Mouse (Mus musculus) midbrain, embryonic 14.5 days (tissue): ENCODE measurements around the gene Nmur1. TPM values are rescaled to one million over a fixed set of nuclear protein-coding genes. Genes with fewer than 3 reads are reported as not detected.

Source experiments
- ATAC-seq: fragments of 200-750 bp; cut with Nextera tagmentation; 2 replicates; pipeline ENCODE4 v1.8.0; 2017; ENCODE audit warnings: moderate number of reproducible peaks, moderate library complexity; ENCODE audit not compliant: low FRiP score, low TSS enrichment
- DNase-seq: peaks from one replicate; pipeline ENCODE4 v3.0.0-alpha.2; 2015
- H3K27ac ChIP-seq: fragments of 300-500 bp; sonication (generic); replicated peaks from 2 replicates; pipeline ENCODE4 v1.5.1; 2014; ENCODE audit warnings: mild to moderate bottlenecking, low read depth, low read length, moderate library complexity
- H3K27me3 ChIP-seq: fragments of 300-500 bp; sonication (generic); 2 replicates; pipeline ENCODE4 v1.6.1; 2014; ENCODE audit warnings: low read length, control low read depth, mixed read lengths; ENCODE audit not compliant: control insufficient read depth, insufficient read depth
- H3K36me3 ChIP-seq: fragments of 300-500 bp; sonication (generic); 2 replicates; pipeline ENCODE4 v1.6.1; 2014; ENCODE audit warnings: low read length, control low read depth; ENCODE audit not compliant: control insufficient read depth, insufficient read depth
- H3K4me1 ChIP-seq: fragments of 300-500 bp; sonication (generic); 2 replicates; pipeline ENCODE4 v1.6.1; 2014; ENCODE audit warnings: mild to moderate bottlenecking, antibody characterized with exemption, low read length, control low read depth; ENCODE audit not compliant: control insufficient read depth, insufficient read depth
- H3K4me2 ChIP-seq: fragments of 300-500 bp; sonication (generic); 2 replicates; pipeline ENCODE4 v1.6.1; 2014; ENCODE audit warnings: mild to moderate bottlenecking, low read length, moderate library complexity
- H3K4me3 ChIP-seq: fragments of 300-500 bp; sonication (generic); replicated peaks from 2 replicates; pipeline ENCODE4 v1.5.1; 2014; ENCODE audit warnings: low read depth, low read length
- H3K9ac ChIP-seq: fragments of 300-500 bp; sonication (generic); replicated peaks from 2 replicates; pipeline ENCODE4 v1.6.1; 2014; ENCODE audit warnings: mild to moderate bottlenecking, low read length, moderate library complexity
- H3K9me3 ChIP-seq: fragments of 300-500 bp; sonication (generic); 2 replicates; pipeline ENCODE4 v1.6.1; 2016; ENCODE audit warnings: low read length, control low read depth, mixed read lengths; ENCODE audit not compliant: control insufficient read depth
- WGBS: fragments of 180-500 bp; shearing (Covaris S2); extraction: QIAGEN DNeasy Blood & Tissue Kit; methylation state at CpG from one replicate; pipeline ENCODE4 v1.1.7; 2014; 5-methylcytosine and 5-hydroxymethylcytosine counted together
- polyA plus RNA-seq: library from polyadenylated mRNA; unstranded; fragments of >200 nt; fragmentation: Nextera tagmentation; extraction: Ambion mirVana; gene quantifications from 2 replicates; pipeline ENCODE4 v1.2.1, GENCODE M21; 2014

Nmur1 gene
- polyA plus RNA-seq, 1 experiment from 2014 or later, result not detected

DNA sequence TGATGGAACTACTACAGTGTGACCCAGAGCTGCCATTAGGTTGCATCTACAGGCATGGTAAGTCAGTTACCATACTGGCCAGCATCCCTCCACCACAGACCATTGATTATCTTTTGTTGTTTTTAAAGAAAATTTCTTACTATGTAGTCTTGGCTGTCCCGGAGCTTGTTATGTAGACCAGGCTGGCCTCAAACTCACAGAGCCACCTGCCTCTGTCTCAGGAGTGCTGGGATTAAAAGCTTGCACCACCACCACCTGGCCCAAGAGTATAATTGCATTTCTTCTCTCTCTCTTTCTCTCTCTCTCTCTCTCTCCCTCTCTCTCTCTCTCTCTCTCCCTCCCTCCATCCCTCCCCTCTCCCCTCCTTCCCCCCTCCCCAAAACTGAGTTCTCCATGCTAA lies 1.7 kb downstream of the Nmur1 start:
- Histone ChIP-seq H3K4me1 (0 out of 2 replicates have a peak, but pooled peaks cover 5% of the 10 kb centered on the region), H3K4me2 (no peak overlapping the region), H3K27ac (peak overlapping the region; percentile 72), H3K4me3 (no peak overlapping the region), H3K36me3 (no peaks in the 10 kb centered on the region), H3K27me3 (no peaks in the 10 kb centered on the region), H3K9me3 (no peaks in the 10 kb centered on the region), H3K9ac (no peak overlapping the region)
- ATAC-seq (0 out of 2 replicates have a peak, but pooled peaks have one; percentile 18), DNase-seq (no peak)
- 56% methylated on average over 1 of the region's 1 CpGs for WGBS

DNA sequence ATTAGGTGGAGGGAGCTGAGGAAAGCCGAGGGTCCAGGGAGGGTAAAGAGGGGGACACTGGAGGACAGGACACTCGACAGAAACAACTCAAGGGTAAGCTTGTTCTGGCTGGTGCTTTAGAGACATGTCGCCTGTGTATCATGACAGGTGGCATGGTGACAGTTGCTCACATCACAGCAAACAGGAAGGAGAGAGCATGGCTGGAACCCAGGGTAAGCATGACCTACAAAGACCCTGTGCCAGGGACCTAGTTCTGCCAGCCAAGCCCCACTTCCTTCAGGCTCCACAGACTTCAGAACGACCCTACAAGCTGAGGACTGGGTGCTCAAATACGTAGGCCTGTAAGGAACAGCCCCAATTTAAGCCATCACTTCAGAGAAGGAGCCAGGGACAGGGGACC lies 2.1 kb downstream of the Nmur1 start:
- no peak overlapping the region for H3K9ac ChIP-seq
- 76% methylated on average over 5 of the region's 5 CpGs for WGBS
- H3K27me3 ChIP-seq, result no peaks in the 10 kb centered on the region
- H3K4me1 ChIP-seq, result 0 out of 2 replicates have a peak, but pooled peaks cover 5% of the 10 kb centered on the region
- DNase-seq (no peak), ATAC-seq (no peak)
- H3K36me3 ChIP-seq, result no peaks in the 10 kb centered on the region
- H3K4me2 ChIP-seq, result no peak overlapping the region
- H3K27ac ChIP-seq, result peak overlapping the region; percentile 72
- H3K9me3 ChIP-seq, result no peaks in the 10 kb centered on the region
- H3K4me3 ChIP-seq, result no peak overlapping the region

DNA sequence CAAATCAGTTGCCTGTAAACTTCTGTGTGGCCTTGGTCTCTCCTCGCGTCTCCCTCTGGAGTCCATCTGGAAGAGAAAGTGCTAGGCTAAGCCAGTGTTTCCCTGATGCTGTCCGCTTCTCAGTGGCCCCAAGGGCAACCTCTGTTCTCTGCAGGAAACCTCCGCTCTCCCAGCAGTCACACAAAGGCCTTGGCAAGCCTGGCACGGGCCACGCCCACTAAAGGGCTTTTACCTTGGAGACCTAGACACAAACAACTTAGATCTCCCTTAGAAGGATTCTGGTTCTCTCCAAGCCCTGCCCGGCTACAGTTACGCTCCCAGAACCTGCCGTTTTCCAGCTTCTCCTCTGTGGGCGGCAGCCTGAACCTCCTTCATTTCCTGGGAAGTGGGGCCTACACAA lies 5.0 kb downstream of the Nmur1 start:
- Histone ChIP-seq H3K36me3 (no peaks in the 10 kb centered on the region), H3K4me2 (no peak overlapping the region), H3K4me1 (0 out of 2 replicates have a peak, but pooled peaks cover 5% of the 10 kb centered on the region), H3K9me3 (no peaks in the 10 kb centered on the region), H3K27ac (no peak overlapping the region), H3K4me3 (no peak overlapping the region), H3K27me3 (no peaks in the 10 kb centered on the region), H3K9ac (no peak overlapping the region)
- no peak for ATAC-seq
- 25% methylated on average over 10 of the region's 10 CpGs for WGBS
- no peak for DNase-seq

DNA sequence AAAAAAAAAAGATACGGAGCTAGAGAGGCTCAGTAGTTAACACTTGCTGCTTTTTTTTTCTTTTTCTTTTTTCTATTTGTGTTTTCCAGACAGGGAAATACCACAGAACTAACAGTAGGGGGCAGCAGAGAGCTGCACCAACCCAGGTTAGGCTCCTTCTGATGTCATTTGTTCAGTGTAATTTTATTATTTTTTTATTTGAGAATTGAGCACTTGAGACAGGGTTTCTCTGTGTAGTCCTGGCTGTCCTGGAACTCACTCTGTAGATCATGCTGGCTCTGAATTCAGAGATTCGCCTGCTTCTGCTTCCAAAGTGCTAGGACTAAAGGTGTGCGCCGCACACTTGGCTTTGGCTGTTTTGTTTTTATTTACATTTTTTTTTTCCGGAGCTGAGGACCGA lies 9.7 kb downstream of the Nmur1 start:
- Histone ChIP-seq H3K4me2 (no peak overlapping the region), H3K4me1 (0 out of 2 replicates have a peak, but pooled peaks cover 4% of the 10 kb centered on the region), H3K4me3 (no peak overlapping the region), H3K36me3 (no peaks in the 10 kb centered on the region), H3K27ac (no peak overlapping the region), H3K9ac (no peak overlapping the region), H3K27me3 (no peaks in the 10 kb centered on the region), H3K9me3 (no peaks in the 10 kb centered on the region)
- 63% methylated on average over 6 of the region's 6 CpGs for WGBS
- ATAC-seq (no peak), DNase-seq (peak; percentile 58)

DNA sequence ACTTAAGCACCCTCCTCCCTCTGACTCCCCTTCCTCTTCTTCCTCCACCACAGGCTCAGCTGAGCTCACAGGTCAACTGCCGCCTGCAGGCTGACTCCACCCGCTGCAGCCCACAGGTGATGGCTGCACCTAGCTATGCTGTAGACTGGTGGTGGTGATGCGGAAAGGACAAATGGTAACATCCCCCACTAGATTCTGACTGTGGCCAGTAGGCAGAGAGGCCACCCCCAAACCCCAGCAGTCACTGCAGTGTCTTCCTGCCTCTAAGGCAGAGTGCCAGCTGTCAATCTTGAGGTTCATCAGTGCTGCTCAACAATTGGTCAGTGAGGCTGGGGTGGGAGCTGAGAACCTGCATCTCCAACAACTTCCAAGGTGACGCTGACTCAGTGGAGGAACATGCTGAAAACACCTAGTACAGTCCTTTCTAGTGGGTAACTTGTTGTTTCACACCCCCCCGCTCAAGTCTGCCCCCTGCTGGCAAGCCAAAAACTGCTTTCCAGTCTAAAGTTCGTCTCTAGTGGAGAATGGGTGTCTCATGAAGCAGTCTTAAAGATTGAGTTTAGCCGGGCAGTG lies 10.3 kb downstream of the Nmur1 start:
- Histone ChIP-seq H3K27me3 (no peaks in the 10 kb centered on the region), H3K9me3 (no peaks in the 10 kb centered on the region), H3K36me3 (no peaks in the 10 kb centered on the region), H3K4me3 (no peak overlapping the region), H3K4me2 (no peak overlapping the region), H3K4me1 (no peaks in the 10 kb centered on the region), H3K27ac (no peak overlapping the region), H3K9ac (no peak overlapping the region)
- ATAC-seq, result no peak
- no peak for DNase-seq
- WGBS, result 69% methylated on average over 7 of the region's 7 CpGs

DNA sequence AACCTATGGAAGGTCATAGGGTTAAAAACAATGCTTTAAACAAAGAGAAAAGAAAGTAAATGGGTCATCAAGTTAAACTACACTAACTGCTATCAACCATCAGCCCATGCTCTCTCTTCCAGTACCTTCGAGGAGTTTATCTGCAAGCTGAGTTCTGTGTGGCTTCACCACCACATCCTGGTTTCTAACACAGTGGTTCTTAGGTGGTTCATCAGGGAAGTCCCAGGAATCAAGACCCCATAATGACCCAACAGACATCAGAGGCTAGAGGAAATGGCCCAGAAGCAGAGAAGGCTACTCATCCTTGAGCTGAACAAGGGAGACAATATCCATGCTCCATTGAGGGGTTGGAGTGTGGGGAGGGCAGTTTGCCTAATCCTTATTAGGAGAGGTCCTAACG lies 10.9 kb downstream of the Nmur1 start:
- no peak overlapping the region for H3K4me3 ChIP-seq
- no peaks in the 10 kb centered on the region for H3K27me3 ChIP-seq
- WGBS, result 74% methylated on average over 2 of the region's 2 CpGs
- H3K9me3 ChIP-seq, result no peaks in the 10 kb centered on the region
- H3K4me2 ChIP-seq, result no peak overlapping the region
- H3K27ac ChIP-seq, result no peak overlapping the region
- DNase-seq, result no peak
- no peak for ATAC-seq
- no peaks in the 10 kb centered on the region for H3K36me3 ChIP-seq
- H3K9ac ChIP-seq, result no peak overlapping the region
- no peaks in the 10 kb centered on the region for H3K4me1 ChIP-seq

DNA sequence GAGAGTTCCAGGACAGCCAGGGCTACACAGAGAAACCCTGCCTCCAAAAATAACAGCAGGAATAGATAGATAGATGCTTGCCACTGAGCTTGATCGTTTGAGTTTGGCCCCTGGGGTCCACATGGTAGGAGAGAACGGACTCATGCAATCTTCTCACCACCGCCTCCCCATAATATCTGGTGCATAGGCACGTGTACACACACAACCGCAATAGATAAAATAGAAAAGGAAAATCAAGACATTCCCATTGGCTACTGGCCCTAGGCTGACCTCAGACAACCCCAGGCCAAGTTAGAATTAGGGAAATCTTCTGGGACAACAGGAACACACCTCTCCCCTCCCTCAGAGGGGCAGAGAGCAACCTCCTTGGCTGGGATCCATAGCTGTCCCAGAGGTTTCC lies 11.3 kb downstream of the Nmur1 start:
- DNase-seq, result no peak

DNA sequence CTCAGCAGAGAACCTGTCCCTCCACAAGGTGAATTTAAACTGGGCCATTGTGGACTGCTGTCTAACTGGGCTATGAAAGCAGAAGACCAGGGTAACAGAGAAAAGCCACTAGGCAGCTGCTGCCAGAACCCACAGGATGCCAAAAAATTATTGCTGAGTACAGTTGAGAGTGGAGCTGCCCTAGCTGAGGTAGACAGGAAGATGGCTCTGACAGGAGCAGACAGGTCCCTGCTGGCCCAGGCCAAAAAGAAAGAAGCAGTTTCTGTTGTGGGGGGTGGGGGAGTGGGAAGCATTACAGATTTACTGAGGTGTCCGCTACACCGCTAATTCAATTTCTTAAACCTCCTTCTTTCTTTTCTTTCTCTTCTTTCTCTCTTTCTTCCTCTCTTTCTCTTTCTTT lies 16.6 kb downstream of the Nmur1 start:
- H3K4me1 ChIP-seq, result no peaks in the 10 kb centered on the region
- no peak overlapping the region for H3K27ac ChIP-seq
- DNase-seq, result no peak
- WGBS, result 89% methylated on average over 2 of the region's 2 CpGs
- no peak overlapping the region for H3K4me3 ChIP-seq
- no peaks in the 10 kb centered on the region for H3K9me3 ChIP-seq
- H3K27me3 ChIP-seq, result no peaks in the 10 kb centered on the region
- H3K4me2 ChIP-seq, result no peak overlapping the region
- no peaks in the 10 kb centered on the region for H3K36me3 ChIP-seq
- H3K9ac ChIP-seq, result no peak overlapping the region
- ATAC-seq, result no peak

More for the DNA sequence above, 11.3 kb downstream of the Nmur1 start:
- no peaks in the 10 kb centered on the region for H3K9me3 ChIP-seq
- no peak overlapping the region for H3K27ac ChIP-seq
- H3K4me3 ChIP-seq, result no peak overlapping the region
- ATAC-seq, result no peak
- no peak overlapping the region for H3K9ac ChIP-seq
- H3K36me3 ChIP-seq, result no peaks in the 10 kb centered on the region
- WGBS, result 89% methylated on average over 5 of the region's 5 CpGs
- H3K4me1 ChIP-seq, result no peaks in the 10 kb centered on the region
- H3K27me3 ChIP-seq, result no peaks in the 10 kb centered on the region
- no peak overlapping the region for H3K4me2 ChIP-seq

DNA sequence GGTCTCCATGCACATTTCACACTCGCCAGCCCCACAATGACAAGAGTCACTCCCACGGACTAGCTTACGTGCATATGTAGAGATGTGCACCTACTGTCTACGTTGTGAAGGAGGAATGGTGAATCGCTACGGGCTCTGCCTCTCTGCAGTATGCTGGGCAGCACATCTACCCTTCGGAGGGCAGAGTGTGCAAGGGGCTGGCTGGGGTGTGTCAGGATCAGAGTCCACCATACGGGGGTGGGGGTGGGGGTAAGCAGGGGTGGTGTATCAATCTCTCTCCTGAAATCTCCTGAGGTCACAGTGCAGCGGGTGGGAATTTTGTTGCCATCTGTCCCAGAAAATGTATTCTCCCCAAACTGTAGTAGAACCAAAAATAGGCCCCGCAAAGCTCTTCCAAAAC lies 17.5 kb downstream of the Nmur1 start:
- Histone ChIP-seq H3K4me3 (no peak overlapping the region), H3K4me2 (no peak overlapping the region), H3K4me1 (no peaks in the 10 kb centered on the region), H3K9ac (no peak overlapping the region), H3K27ac (no peak overlapping the region), H3K9me3 (no peaks in the 10 kb centered on the region), H3K27me3 (no peaks in the 10 kb centered on the region), H3K36me3 (no peaks in the 10 kb centered on the region)
- ATAC-seq, result no peak
- 75% methylated on average over 10 of the region's 10 CpGs for WGBS
- DNase-seq, result no peak
